ENCODE assay signal across 15 mouse cellular contexts in genomic region chr9:26792829-26793228, GRCm38 (mm10). TPM values are rescaled to one million over a fixed set of nuclear protein-coding genes. Genes with fewer than 3 reads are reported as not detected.
DNase-seq lines count a peak whose midpoint lies in the region; ATAC-seq and TF ChIP-seq lines count a peak whose summit lies in the region.
"Had no signal": no experiment of that assay in that cellular context is flagged by ENCODE, and none has a peak within 500 bp of the region (broad histone marks: within the 10 kb centered on the region; RNA-seq: fewer than 3 reads in every experiment).

No protein-coding gene starts in this region.

- H3K4me1 ChIP-seq in hindbrain, embryonic 16.5 days (ENCODE audit: control insufficient read depth, insufficient read depth, low read depth, low read length), result no peaks in the 10 kb centered on the region
- no peaks in the 10 kb centered on the region for H3K4me1 ChIP-seq in hindbrain, embryonic 10.5 days (replicated peaks)
- H3K4me1 ChIP-seq in midbrain, embryonic 13.5 days (replicated peaks), result no peaks in the 10 kb centered on the region
- no peaks in the 10 kb centered on the region for H3K4me1 ChIP-seq in midbrain, embryonic 15.5 days
- H3K4me1 ChIP-seq in cerebellum, adult 2 months (ENCODE audit: control insufficient read depth, insufficient read depth, low read length), result peaks cover 5% of the 10 kb centered on the region
- H3K4me1 ChIP-seq in forebrain, embryonic 15.5 days, result no peaks in the 10 kb centered on the region
- H3K4me1 ChIP-seq: embryonic facial prominence, embryonic 15.5 days; megakaryocyte, embryonic 14.5 days had no signal

- no peaks in the 10 kb centered on the region for H3K36me3 ChIP-seq in hindbrain, embryonic 16.5 days (ENCODE audit: control insufficient read depth, insufficient read depth, low read length)
- no peaks in the 10 kb centered on the region for H3K36me3 ChIP-seq in hindbrain, embryonic 10.5 days
- no peaks in the 10 kb centered on the region for H3K36me3 ChIP-seq in midbrain, embryonic 13.5 days
- no peaks in the 10 kb centered on the region for H3K36me3 ChIP-seq in midbrain, embryonic 15.5 days (replicated peaks)
- H3K36me3 ChIP-seq in forebrain, embryonic 15.5 days, result no peaks in the 10 kb centered on the region
- H3K36me3 ChIP-seq: embryonic facial prominence, embryonic 15.5 days; G1E had no signal

- WGBS in hindbrain, embryonic 16.5 days, result 77% methylated on average over 3 of the region's 3 CpGs
- WGBS in hindbrain, embryonic 10.5 days, result 77% methylated on average over 3 of the region's 3 CpGs
- WGBS in midbrain, embryonic 13.5 days, result 77% methylated on average over 3 of the region's 3 CpGs
- 77% methylated on average over 3 of the region's 3 CpGs for WGBS in midbrain, embryonic 15.5 days
- 13% methylated on average over 3 of the region's 3 CpGs for WGBS in cerebellum, adult 2 months
- 72% methylated on average over 3 of the region's 3 CpGs for WGBS in forebrain, embryonic 15.5 days

- no peak for TF ChIP-seq POLR2A in cerebellum, adult 2 months (IDR thresholded peaks at IDR 0.05; ENCODE audit: borderline replicate concordance, insufficient read depth, low read length)

- no peak overlapping the region for H3K9ac ChIP-seq in hindbrain, embryonic 16.5 days (ENCODE audit: low read depth, low read length)
- H3K9ac ChIP-seq in midbrain, embryonic 13.5 days (replicated peaks), result no peak overlapping the region
- no peak overlapping the region for H3K9ac ChIP-seq in midbrain, embryonic 15.5 days
- no peak overlapping the region for H3K9ac ChIP-seq in forebrain, embryonic 15.5 days (replicated peaks)
- H3K9ac ChIP-seq: embryonic facial prominence, embryonic 15.5 days had no signal

- no peak for TF ChIP-seq CTCF in cerebellum, adult 2 months (IDR thresholded peaks at IDR 0.05; ENCODE audit: borderline replicate concordance, insufficient read depth, low read depth, low read length)

- H3K27me3 ChIP-seq in hindbrain, embryonic 16.5 days (replicated peaks; ENCODE audit: control insufficient read depth, insufficient read depth, low read length), result no peaks in the 10 kb centered on the region
- H3K27me3 ChIP-seq in hindbrain, embryonic 10.5 days (ENCODE audit: insufficient read depth, poor library complexity, severe bottlenecking), result no peaks in the 10 kb centered on the region
- no peaks in the 10 kb centered on the region for H3K27me3 ChIP-seq in midbrain, embryonic 13.5 days
- no peaks in the 10 kb centered on the region for H3K27me3 ChIP-seq in midbrain, embryonic 15.5 days (replicated peaks)
- H3K27me3 ChIP-seq in cerebellum, adult 2 months (ENCODE audit: control insufficient read depth, insufficient read depth, low read length), result no peaks in the 10 kb centered on the region; the same call in 1 of the 2 replicates
- no peaks in the 10 kb centered on the region for H3K27me3 ChIP-seq in forebrain, embryonic 15.5 days
- H3K27me3 ChIP-seq: embryonic facial prominence, embryonic 15.5 days; megakaryocyte, embryonic 14.5 days had no signal

- DNase-seq in hindbrain, embryonic 10.5 days (ENCODE audit: low spot score), result no peak
- DNase-seq in cerebellum, adult 2 months, result peak; percentile 24 to 47
- peak; percentile 73 to 81 for DNase-seq in cerebellum, postnatal 10 days
- DNase-seq: right cerebral cortex, postnatal 25 days; thymus, adult 2 months had no signal

- H3K9me3 ChIP-seq in hindbrain, embryonic 16.5 days (ENCODE audit: control insufficient read depth, low read length), result no peaks in the 10 kb centered on the region
- H3K9me3 ChIP-seq in hindbrain, embryonic 10.5 days, result no peaks in the 10 kb centered on the region
- no peaks in the 10 kb centered on the region for H3K9me3 ChIP-seq in midbrain, embryonic 13.5 days
- no peaks in the 10 kb centered on the region for H3K9me3 ChIP-seq in midbrain, embryonic 15.5 days
- no peaks in the 10 kb centered on the region for H3K9me3 ChIP-seq in forebrain, embryonic 15.5 days
- H3K9me3 ChIP-seq: embryonic facial prominence, embryonic 15.5 days had no signal

- H3K4me3 ChIP-seq in hindbrain, embryonic 16.5 days (ENCODE audit: low read length), result no peak overlapping the region
- no peak overlapping the region for H3K4me3 ChIP-seq in hindbrain, embryonic 10.5 days
- no peak overlapping the region for H3K4me3 ChIP-seq in midbrain, embryonic 13.5 days (replicated peaks)
- H3K4me3 ChIP-seq in midbrain, embryonic 15.5 days, result no peak overlapping the region
- H3K4me3 ChIP-seq in cerebellum, adult 2 months (replicated peaks; ENCODE audit: insufficient read depth, low read depth, low read length), result no peak overlapping the region
- H3K4me3 ChIP-seq in forebrain, embryonic 15.5 days, result no peak overlapping the region
- H3K4me3 ChIP-seq: embryonic facial prominence, embryonic 15.5 days; myocyte had no signal

- no peak overlapping the region for H3K27ac ChIP-seq in hindbrain, embryonic 16.5 days (ENCODE audit: low read depth, low read length)
- H3K27ac ChIP-seq in hindbrain, embryonic 10.5 days, result no peak overlapping the region
- H3K27ac ChIP-seq in midbrain, embryonic 13.5 days, result no peak overlapping the region
- H3K27ac ChIP-seq in midbrain, embryonic 15.5 days, result no peak overlapping the region
- no peak overlapping the region for H3K27ac ChIP-seq in cerebellum, adult 2 months (ENCODE audit: insufficient read depth, low read length)
- no peak overlapping the region for H3K27ac ChIP-seq in forebrain, embryonic 15.5 days (replicated peaks)
- H3K27ac ChIP-seq: embryonic facial prominence, embryonic 15.5 days had no signal

- H3K4me2 ChIP-seq in hindbrain, embryonic 16.5 days (ENCODE audit: low read length), result no peak overlapping the region
- no peak overlapping the region for H3K4me2 ChIP-seq in midbrain, embryonic 13.5 days (replicated peaks)
- no peak overlapping the region for H3K4me2 ChIP-seq in midbrain, embryonic 15.5 days
- H3K4me2 ChIP-seq in forebrain, embryonic 15.5 days (replicated peaks), result no peak overlapping the region
- H3K4me2 ChIP-seq: embryonic facial prominence, embryonic 15.5 days had no signal

- ATAC-seq in hindbrain, embryonic 16.5 days, result peak; percentile 37; the same call in 1 of the 2 replicates
- 0 out of 2 replicates have a peak, but pooled peaks have one; percentile 30 for ATAC-seq in midbrain, embryonic 13.5 days
- no peak for ATAC-seq in midbrain, embryonic 15.5 days (replicated peaks)
- no peak for ATAC-seq in forebrain, embryonic 15.5 days (replicated peaks)

RNA-seq across cellular contexts. Expression of gene Glb1l2, which starts 13.4 kb away (rescaled TPM):
- 2.6 and 3.5 TPM in 2 replicates for polyA plus RNA-seq in hindbrain, embryonic 16.5 days (2015; fragmentation: Nextera tagmentation; extraction: Ambion mirVana)
- polyA plus RNA-seq in hindbrain, embryonic 10.5 days (2016; fragmentation: Nextera tagmentation; extraction: Ambion mirVana), result 4.2 and 5.9 TPM in 2 replicates
- polyA plus RNA-seq in midbrain, embryonic 13.5 days (2015; fragmentation: Nextera tagmentation; extraction: Ambion mirVana), result 2.0 and 2.5 TPM in 2 replicates
- polyA plus RNA-seq in midbrain, embryonic 15.5 days (2015; fragmentation: Nextera tagmentation; extraction: Ambion mirVana), result 2.0 and 2.9 TPM in 2 replicates
- 0.64 and 1.2 TPM in 2 replicates for polyA plus RNA-seq in cerebellum, adult 2 months (2012; rRNA removed)
- 2.1 and 2.2 TPM in 2 replicates for polyA plus RNA-seq in forebrain, embryonic 15.5 days (2015; fragmentation: Nextera tagmentation; extraction: Ambion mirVana)
- polyA plus RNA-seq: G1E, myocyte had no signal

RNA-seq across cellular contexts. Expression of gene B3gat1, which starts 59.3 kb away (rescaled TPM):
- 32.6 and 45.4 TPM in 2 replicates for polyA plus RNA-seq in hindbrain, embryonic 16.5 days (2015; fragmentation: Nextera tagmentation; extraction: Ambion mirVana)
- polyA plus RNA-seq in hindbrain, embryonic 10.5 days (2016; fragmentation: Nextera tagmentation; extraction: Ambion mirVana), result 2.1 and 6.8 TPM in 2 replicates
- 20.1 and 26.2 TPM in 2 replicates for polyA plus RNA-seq in midbrain, embryonic 13.5 days (2015; fragmentation: Nextera tagmentation; extraction: Ambion mirVana)
- polyA plus RNA-seq in midbrain, embryonic 15.5 days (2015; fragmentation: Nextera tagmentation; extraction: Ambion mirVana), result 44.6 and 45.7 TPM in 2 replicates
- polyA plus RNA-seq in cerebellum, adult 2 months (2012; rRNA removed), result 76.0 and 81.2 TPM in 2 replicates
- 33.7 and 37.2 TPM in 2 replicates for polyA plus RNA-seq in forebrain, embryonic 15.5 days (2015; fragmentation: Nextera tagmentation; extraction: Ambion mirVana)
- polyA plus RNA-seq: G1E; heart, postnatal 0 days; liver, embryonic 16.5 days; myocyte had no signal

Comparison
In these comparisons a context has a peak if more than half of its experiments do, and no peak if none do; other contexts are left out.
1. ATAC-seq: peak in hindbrain, embryonic 16.5 days (single experiment) and midbrain, embryonic 13.5 days (single experiment); none in midbrain, embryonic 15.5 days (single experiment) and forebrain, embryonic 15.5 days (single experiment).